Mouse (Mus musculus): ENCODE measurements around the gene Rab3ip.
A peak's percentile ranks its signal among the peaks of the same experiment; 100 is the strongest.

Rab3ip gene

GRCm38 (mm10) chr10:116957867-116958551 is 7.4 kb upstream of the Rab3ip start:
- DNase-seq, result no peak

- DNase-seq, result no peak
Observed at GRCm38 (mm10) chr10:116956483-116957158, 6.1 kb upstream of the Rab3ip start.

- no peak for DNase-seq
Observed at GRCm38 (mm10) chr10:116955191-116955590, 4.6 kb upstream of the Rab3ip start.

- DNase-seq, result no peak
Observed at GRCm38 (mm10) chr10:116950886-116951285, 317 bp upstream of the Rab3ip start.

- DNase-seq, result peak; percentile 68
Observed at GRCm38 (mm10) chr10:116949111-116950008, 1.2 kb downstream of the Rab3ip start.

GRCm38 (mm10) chr10:116948414-116948813 is 2.2 kb downstream of the Rab3ip start:
- DNase-seq, result no peak

- DNase-seq, result no peak
Observed at GRCm38 (mm10) chr10:116944940-116945339, 5.6 kb downstream of the Rab3ip start.

- DNase-seq, result no peak
Observed at GRCm38 (mm10) chr10:116944144-116944543, 6.4 kb downstream of the Rab3ip start.

- peak; percentile 68 for DNase-seq
Observed at GRCm38 (mm10) chr10:116943025-116943424, 7.5 kb downstream of the Rab3ip start.

- no peak for DNase-seq
Observed at GRCm38 (mm10) chr10:116935028-116935427, 15.5 kb downstream of the Rab3ip start.

- no peak for DNase-seq
Observed at GRCm38 (mm10) chr10:116933794-116934193, 16.8 kb downstream of the Rab3ip start.

- no peak for DNase-seq
Observed at GRCm38 (mm10) chr10:116932418-116932817, 18.2 kb downstream of the Rab3ip start.

- DNase-seq, result no peak
Observed at GRCm38 (mm10) chr10:116931497-116932179, 18.9 kb downstream of the Rab3ip start.

GRCm38 (mm10) chr10:116930936-116931335 is 19.6 kb downstream of the Rab3ip start:
- DNase-seq, result peak; percentile 57

- peak; percentile 66 for DNase-seq
Observed at GRCm38 (mm10) chr10:116930506-116930905, 20.1 kb downstream of the Rab3ip start.

- no peak for DNase-seq
Observed at GRCm38 (mm10) chr10:116928826-116929225, 21.7 kb downstream of the Rab3ip start.

- no peak for DNase-seq
Observed at GRCm38 (mm10) chr10:116926428-116927113, 24.0 kb downstream of the Rab3ip start.

- DNase-seq, result peak; percentile 12
Observed at GRCm38 (mm10) chr10:116923651-116924495, 26.7 kb downstream of the Rab3ip start.

- DNase-seq, result no peak
Observed at GRCm38 (mm10) chr10:116922161-116922560, 28.4 kb downstream of the Rab3ip start.

GRCm38 (mm10) chr10:116921416-116921815 is 29.2 kb downstream of the Rab3ip start:
- no peak for DNase-seq

- DNase-seq, result no peak
Observed at GRCm38 (mm10) chr10:116920641-116921040, 29.9 kb downstream of the Rab3ip start.

All from thymus, postnatal 4 days (tissue).